Mouse (Mus musculus) liver, adult 2 months (tissue): ENCODE results near the gene Casp8.

Source experiments
- CTCF ChIP-seq: fragments of 200-500 bp; IDR thresholded peaks from 2 replicates; pipeline ENCODE4 v1.5.1; 2011; ENCODE audit warnings: low read depth, low read length, control low read depth
- POLR2A ChIP-seq: fragments of 200-500 bp; IDR thresholded peaks from 2 replicates; pipeline ENCODE4 v1.6.1; 2011; ENCODE audit warnings: low read length, control low read depth; ENCODE audit not compliant: insufficient read depth; ENCODE audit errors: extremely low read depth

DNA sequence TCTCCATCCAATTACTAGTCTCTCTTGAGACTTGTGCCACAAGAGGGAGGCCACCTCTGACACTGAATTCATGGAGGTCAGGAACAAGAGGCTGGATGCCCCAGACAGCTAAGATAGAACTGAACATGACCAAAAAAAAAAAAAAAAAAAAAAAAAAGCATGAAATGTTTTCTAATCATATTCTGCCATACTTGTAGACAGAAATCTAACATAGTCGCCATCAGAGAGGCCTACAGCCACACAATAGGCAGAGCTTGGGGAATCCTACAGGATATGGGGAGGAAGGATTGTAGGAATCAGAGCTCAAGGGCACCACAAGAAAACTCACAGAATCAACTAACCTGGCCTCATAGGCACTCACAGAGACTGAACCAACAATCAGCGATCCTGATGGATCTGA lies 469 bp upstream of the Casp8 start:
- no peak for TF ChIP-seq CTCF
- TF ChIP-seq POLR2A, result no peak
